Mouse (Mus musculus): Measurements from ENCODE around the gene Il10ra. TPM values are rescaled to one million over a fixed set of nuclear protein-coding genes. Genes with fewer than 3 reads are reported as not detected.
A peak's percentile ranks its signal among the peaks of the same experiment; 100 is the strongest.

Il10ra gene
- polyA plus RNA-seq, 1 experiment from 2014 or later = 0.70 TPM

DNA sequence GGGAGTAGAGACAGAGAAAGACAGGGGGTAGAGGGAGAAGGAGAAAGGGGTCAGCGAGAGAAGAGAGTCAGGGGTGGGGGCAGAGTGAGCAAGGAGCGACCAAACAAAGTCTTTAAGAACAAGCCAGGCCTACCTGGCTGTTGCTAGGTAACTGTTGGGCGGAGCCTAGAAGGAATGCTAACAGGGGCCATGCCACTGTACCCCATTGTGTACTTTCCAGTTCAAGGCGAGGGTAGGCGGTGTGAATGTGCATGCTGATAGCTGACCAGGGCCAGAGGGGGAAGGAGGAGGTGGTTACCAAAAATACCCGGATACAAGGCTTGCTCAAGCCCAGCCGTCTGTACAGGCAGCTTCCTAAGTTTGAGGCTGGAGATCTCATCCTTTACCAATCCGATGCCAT is 32.8 kb upstream of the Il10ra start:
- Histone ChIP-seq H3K27me3 (ENCODE audit: insufficient read depth, low read length) (no peaks in the 10 kb centered on the region), H3K9ac (ENCODE audit: low read depth, low read length) (no peak overlapping the region), H3K9me3 (replicated peaks; ENCODE audit: low read length) (no peaks in the 10 kb centered on the region), H3K4me1 (replicated peaks; ENCODE audit: insufficient read depth, low read length) (no peaks in the 10 kb centered on the region), H3K4me2 (ENCODE audit: low read length) (no peak overlapping the region), H3K36me3 (ENCODE audit: insufficient read depth, low read length) (no peaks in the 10 kb centered on the region), H3K4me3 (replicated peaks; ENCODE audit: low read depth, low read length) (no peak overlapping the region), H3K27ac (no peak overlapping the region)
- WGBS = 94% methylated on average over 8 of the region's 8 CpGs
- no peak for ATAC-seq (replicated peaks; ENCODE audit: low FRiP score, low read depth)
- no peak for DNase-seq (ENCODE audit: low spot score)
- no peak for TF ChIP-seq CTCF (IDR thresholded peaks at IDR 0.05; ENCODE audit: low read depth)

DNA sequence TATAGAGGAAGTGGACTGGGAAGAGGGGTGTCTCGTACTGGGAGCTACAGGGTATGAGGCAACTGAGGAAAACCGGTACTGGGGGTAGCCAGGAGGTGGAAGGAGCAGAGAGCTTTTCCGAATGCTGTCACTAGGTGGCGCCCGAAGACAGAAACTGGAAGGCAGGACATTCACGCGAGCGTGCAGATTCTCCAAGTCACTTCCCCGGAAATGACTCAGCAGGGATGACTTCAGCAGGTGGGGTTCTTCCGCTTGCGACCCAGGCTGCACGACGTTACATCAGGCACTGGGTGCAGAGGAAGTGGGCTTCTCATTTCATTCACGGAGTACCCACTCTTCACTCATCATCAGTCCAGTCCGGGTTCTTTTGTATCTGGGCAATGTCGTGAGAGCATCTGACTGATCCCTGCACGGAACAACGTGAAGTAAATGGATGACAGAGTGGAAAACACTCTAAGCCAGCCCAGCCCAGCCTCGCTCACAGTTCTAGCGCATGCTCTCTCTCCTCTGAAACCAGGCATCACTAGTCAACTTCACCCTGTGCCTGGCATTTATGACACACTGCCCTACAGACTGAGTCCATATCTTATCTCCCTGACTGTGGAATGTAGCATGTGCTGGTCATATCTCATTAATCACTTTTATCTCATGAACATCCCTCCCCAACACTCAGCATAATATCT is 31.6 kb upstream of the Il10ra start:
- Histone ChIP-seq H3K27ac (no peak overlapping the region), H3K4me1 (replicated peaks; ENCODE audit: insufficient read depth, low read length) (no peaks in the 10 kb centered on the region), H3K9me3 (replicated peaks; ENCODE audit: low read length) (no peaks in the 10 kb centered on the region), H3K27me3 (ENCODE audit: insufficient read depth, low read length) (no peaks in the 10 kb centered on the region), H3K36me3 (ENCODE audit: insufficient read depth, low read length) (no peaks in the 10 kb centered on the region), H3K9ac (ENCODE audit: low read depth, low read length) (no peak overlapping the region), H3K4me3 (replicated peaks; ENCODE audit: low read depth, low read length) (0 out of 2 replicates have a peak overlapping the region, but pooled peaks have one; percentile 2), H3K4me2 (ENCODE audit: low read length) (peak overlapping the region; percentile 40)
- ATAC-seq (replicated peaks; ENCODE audit: low FRiP score, low read depth) (peak; percentile 78), DNase-seq (ENCODE audit: low spot score) (peak; percentile 96)
- 14% methylated on average over 20 of the region's 20 CpGs for WGBS
- TF ChIP-seq CTCF (IDR thresholded peaks at IDR 0.05; ENCODE audit: low read depth) = peak; percentile 95

DNA sequence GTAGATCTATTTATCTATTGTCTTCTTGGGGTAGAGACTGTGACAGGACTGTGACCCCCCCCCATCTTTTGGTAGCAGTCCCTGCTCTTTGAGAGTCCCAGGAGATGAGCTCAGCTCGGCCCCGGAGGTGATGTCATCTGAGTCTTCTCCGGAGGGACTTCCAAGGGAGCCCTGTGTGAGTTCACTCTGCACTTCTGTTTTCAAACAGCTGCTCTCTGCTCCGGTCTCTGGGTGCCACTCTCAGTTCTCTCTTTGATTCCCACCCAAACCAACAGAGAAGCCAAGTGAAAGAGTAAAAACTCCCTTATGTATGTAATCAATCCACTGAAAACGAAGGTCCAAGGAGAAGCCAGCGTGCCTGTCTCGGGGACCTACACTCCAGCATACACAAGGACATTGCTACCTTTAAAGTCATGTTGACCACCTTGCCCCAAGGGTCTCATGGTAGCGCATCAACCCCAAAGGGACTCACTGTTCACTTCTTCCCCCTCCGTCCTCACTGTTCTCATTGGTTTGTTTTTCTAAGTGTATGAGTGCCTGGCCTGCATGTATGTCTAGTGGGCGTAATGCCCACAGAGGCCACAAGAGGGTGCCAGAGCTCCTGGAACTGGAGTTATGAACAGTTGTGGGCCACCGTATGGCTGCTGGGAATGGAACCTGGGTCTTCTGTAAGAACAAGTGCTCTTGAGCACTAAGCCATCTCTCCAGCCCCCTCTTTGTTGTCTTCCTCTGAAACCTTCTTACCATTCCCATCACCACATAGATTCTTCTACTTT is 30.5 kb upstream of the Il10ra start:
- Histone ChIP-seq H3K36me3 (ENCODE audit: insufficient read depth, low read length) (no peaks in the 10 kb centered on the region), H3K4me3 (replicated peaks; ENCODE audit: low read depth, low read length) (no peak overlapping the region), H3K27ac (no peak overlapping the region), H3K4me1 (replicated peaks; ENCODE audit: insufficient read depth, low read length) (no peaks in the 10 kb centered on the region), H3K9me3 (replicated peaks; ENCODE audit: low read length) (no peaks in the 10 kb centered on the region), H3K4me2 (ENCODE audit: low read length) (no peak overlapping the region), H3K9ac (ENCODE audit: low read depth, low read length) (no peak overlapping the region), H3K27me3 (ENCODE audit: insufficient read depth, low read length) (no peaks in the 10 kb centered on the region)
- peak; percentile 27 for DNase-seq (ENCODE audit: low spot score)
- WGBS = 81% methylated on average over 11 of the region's 11 CpGs
- no peak for ATAC-seq (replicated peaks; ENCODE audit: low FRiP score, low read depth)
- peak; percentile 76 for TF ChIP-seq CTCF (IDR thresholded peaks at IDR 0.05; ENCODE audit: low read depth)

DNA sequence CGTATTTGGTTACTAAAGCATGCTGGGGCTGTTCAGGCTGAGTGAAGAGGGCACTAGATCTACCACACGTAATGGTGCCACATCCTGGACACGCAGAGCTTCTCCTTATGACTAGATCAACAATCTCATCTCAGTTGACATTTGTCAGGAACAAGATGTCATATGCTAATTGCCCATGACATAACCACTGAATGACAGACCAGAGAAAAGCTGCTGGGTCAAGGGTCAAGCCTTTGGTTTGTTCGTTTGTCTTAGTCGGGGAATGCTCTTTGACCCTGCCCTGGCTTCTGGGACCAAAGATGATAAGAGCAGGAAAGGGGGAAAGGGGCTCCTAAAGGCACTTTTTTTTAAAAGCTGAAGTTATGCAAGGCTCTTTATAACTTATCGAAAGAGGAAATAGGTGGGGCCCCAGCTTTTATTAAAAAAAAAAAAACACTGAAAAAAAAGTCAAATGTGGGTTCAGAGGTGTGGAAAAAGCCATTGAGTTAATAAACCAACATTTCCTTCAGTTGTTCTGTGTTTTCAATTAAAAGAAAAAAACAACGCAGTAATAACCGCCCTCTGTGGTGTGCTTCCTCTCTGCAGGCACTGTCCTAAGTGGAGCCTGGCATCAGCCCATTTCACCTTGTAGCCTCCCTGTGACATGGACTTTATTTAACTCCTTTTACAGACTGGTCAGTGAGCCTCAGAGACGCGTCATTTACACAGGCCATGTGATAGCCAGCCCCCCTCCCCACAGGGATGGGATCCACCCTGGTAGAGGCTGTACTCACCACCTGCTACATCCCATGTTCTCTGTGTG is 25.5 kb upstream of the Il10ra start:
- H3K9ac ChIP-seq (ENCODE audit: low read depth, low read length) = no peak overlapping the region
- no peaks in the 10 kb centered on the region for H3K4me1 ChIP-seq (replicated peaks; ENCODE audit: insufficient read depth, low read length)
- DNase-seq (ENCODE audit: low spot score) (peak; percentile 22), ATAC-seq (replicated peaks; ENCODE audit: low FRiP score, low read depth) (no peak)
- no peak overlapping the region for H3K4me2 ChIP-seq (ENCODE audit: low read length)
- H3K27ac ChIP-seq = no peak overlapping the region
- no peak for TF ChIP-seq CTCF (IDR thresholded peaks at IDR 0.05; ENCODE audit: low read depth)
- WGBS = 48% methylated on average over 10 of the region's 10 CpGs
- no peaks in the 10 kb centered on the region for H3K36me3 ChIP-seq (ENCODE audit: insufficient read depth, low read length)
- no peaks in the 10 kb centered on the region for H3K9me3 ChIP-seq (replicated peaks; ENCODE audit: low read length)
- no peaks in the 10 kb centered on the region for H3K27me3 ChIP-seq (ENCODE audit: insufficient read depth, low read length)
- no peak overlapping the region for H3K4me3 ChIP-seq (replicated peaks; ENCODE audit: low read depth, low read length)

DNA sequence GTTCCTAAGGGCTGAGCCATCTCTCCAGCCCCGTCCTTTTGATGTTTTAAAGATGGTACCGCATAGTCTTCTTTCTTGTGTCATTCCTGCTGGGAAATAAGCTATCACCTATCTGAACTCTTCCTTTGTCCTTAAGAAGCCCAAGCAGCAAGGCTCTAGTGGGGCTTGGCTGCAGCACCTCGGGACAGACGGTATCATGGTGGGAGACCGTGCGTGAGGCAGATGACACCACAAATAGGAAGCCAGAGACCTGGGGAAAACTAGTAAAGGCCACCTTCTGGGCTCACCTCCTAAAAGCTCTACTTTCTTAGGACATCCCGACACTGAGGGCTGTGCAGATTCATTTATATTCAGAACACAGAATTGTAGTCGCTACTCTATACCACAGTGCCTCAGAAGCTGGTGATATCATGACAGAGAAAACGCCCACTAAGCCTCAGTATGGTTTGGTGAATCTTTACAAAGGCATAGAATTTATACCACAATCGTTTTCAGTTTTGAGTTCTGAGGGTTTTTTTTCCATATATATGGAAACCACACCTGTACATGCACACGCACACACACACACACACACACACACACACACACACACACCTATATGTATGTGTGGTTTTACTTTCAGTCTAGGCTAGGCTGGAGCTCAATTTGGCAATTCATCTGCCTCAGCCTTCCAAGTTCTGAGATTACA is 22.7 kb upstream of the Il10ra start:
- no peak overlapping the region for H3K4me2 ChIP-seq (ENCODE audit: low read length)
- H3K27ac ChIP-seq = no peak overlapping the region
- no peak overlapping the region for H3K4me3 ChIP-seq (replicated peaks; ENCODE audit: low read depth, low read length)
- H3K9ac ChIP-seq (ENCODE audit: low read depth, low read length) = no peak overlapping the region
- no peak for DNase-seq (ENCODE audit: low spot score)
- H3K27me3 ChIP-seq (ENCODE audit: insufficient read depth, low read length) = no peaks in the 10 kb centered on the region
- H3K9me3 ChIP-seq (replicated peaks; ENCODE audit: low read length) = no peaks in the 10 kb centered on the region
- WGBS = 82% methylated on average over 11 of the region's 11 CpGs
- no peaks in the 10 kb centered on the region for H3K4me1 ChIP-seq (replicated peaks; ENCODE audit: insufficient read depth, low read length)
- TF ChIP-seq CTCF (IDR thresholded peaks at IDR 0.05; ENCODE audit: low read depth) = no peak
- ATAC-seq (replicated peaks; ENCODE audit: low FRiP score, low read depth) = no peak
- H3K36me3 ChIP-seq (ENCODE audit: insufficient read depth, low read length) = no peaks in the 10 kb centered on the region

DNA sequence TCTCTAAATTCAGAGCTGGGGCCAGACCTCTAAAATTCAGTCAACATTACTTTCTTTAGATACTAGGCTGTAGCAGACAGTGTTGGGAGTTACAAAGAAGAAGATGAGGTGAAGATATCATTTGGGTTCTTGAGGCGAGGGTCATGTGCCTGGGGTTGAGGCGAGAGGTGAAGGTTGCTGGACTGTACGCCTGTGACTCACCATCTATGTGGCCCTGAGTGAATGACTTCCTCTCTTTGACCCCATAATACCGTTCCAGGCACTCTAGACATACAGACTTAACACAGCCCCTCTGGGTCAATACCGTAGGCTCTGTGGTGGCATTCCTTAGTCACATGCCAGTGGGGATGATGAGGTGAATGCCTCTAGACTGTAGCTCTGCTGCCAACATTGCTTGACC is 13.5 kb upstream of the Il10ra start:
- Histone ChIP-seq H3K4me2 (ENCODE audit: low read length) (no peak overlapping the region), H3K27ac (no peak overlapping the region), H3K9me3 (replicated peaks; ENCODE audit: low read length) (no peaks in the 10 kb centered on the region), H3K4me3 (replicated peaks; ENCODE audit: low read depth, low read length) (no peak overlapping the region), H3K27me3 (ENCODE audit: insufficient read depth, low read length) (no peaks in the 10 kb centered on the region), H3K9ac (ENCODE audit: low read depth, low read length) (no peak overlapping the region), H3K4me1 (replicated peaks; ENCODE audit: insufficient read depth, low read length) (no peaks in the 10 kb centered on the region), H3K36me3 (ENCODE audit: insufficient read depth, low read length) (no peaks in the 10 kb centered on the region)
- TF ChIP-seq CTCF (IDR thresholded peaks at IDR 0.05; ENCODE audit: low read depth) = no peak
- ATAC-seq (replicated peaks; ENCODE audit: low FRiP score, low read depth) (no peak), DNase-seq (ENCODE audit: low spot score) (no peak)
- WGBS = 90% methylated on average over 5 of the region's 5 CpGs

Data from kidney, postnatal 0 days (tissue).